Mouse (Mus musculus): Measurements from ENCODE around the gene Cobll1. TPM values are rescaled to one million over a fixed set of nuclear protein-coding genes. Genes with fewer than 3 reads are reported as not detected.

The Cobll1 gene
- total and polyA plus RNA-seq, 2 experiments: 10.0 to 13.6 TPM

- no peak for TF ChIP-seq CTCF (IDR thresholded peaks at IDR 0.05; ENCODE audit: low read depth, low read length)
- TF ChIP-seq POLR2A (IDR thresholded peaks at IDR 0.05; ENCODE audit: extremely low read depth, insufficient read depth, low read length): no peak
- Histone ChIP-seq H3K79me2 (ENCODE audit: control insufficient read depth, insufficient read depth, low read length) (peaks cover 36% of the 10 kb centered on the region), H3K27ac (replicated peaks; ENCODE audit: insufficient read depth, low read depth, low read length) (no peak overlapping the region), H3K27me3 (ENCODE audit: control insufficient read depth, insufficient read depth, low read length) (no peaks in the 10 kb centered on the region), H3K4me1 (ENCODE audit: control insufficient read depth, insufficient read depth, low read length) (peaks cover 31% of the 10 kb centered on the region), H3K4me3 (ENCODE audit: insufficient read depth, low read depth, low read length) (no peak overlapping the region), H3K36me3 (ENCODE audit: control insufficient read depth, insufficient read depth, low read length) (no peaks in the 10 kb centered on the region), H3K9ac (ENCODE audit: low read depth, low read length) (no peak overlapping the region)
- 91% methylated on average over 7 of the region's 7 CpGs for WGBS
- DNase-seq (ENCODE audit: extremely low read depth, low read depth, low spot score): no peak
Measured at GRCm38 (mm10) chr2:65228426-65228825, 10.8 kb downstream of the Cobll1 start.

- peaks cover 36% of the 10 kb centered on the region for H3K79me2 ChIP-seq (ENCODE audit: control insufficient read depth, insufficient read depth, low read length)
- H3K4me1 ChIP-seq (ENCODE audit: control insufficient read depth, insufficient read depth, low read length): peaks cover 33% of the 10 kb centered on the region
- H3K9ac ChIP-seq (ENCODE audit: low read depth, low read length): no peak overlapping the region
- no peak overlapping the region for H3K4me3 ChIP-seq (ENCODE audit: insufficient read depth, low read depth, low read length)
- TF ChIP-seq CTCF (IDR thresholded peaks at IDR 0.05; ENCODE audit: low read depth, low read length) (no peak), POLR2A (IDR thresholded peaks at IDR 0.05; ENCODE audit: extremely low read depth, insufficient read depth, low read length) (no peak)
- no peaks in the 10 kb centered on the region for H3K36me3 ChIP-seq (ENCODE audit: control insufficient read depth, insufficient read depth, low read length)
- no peak overlapping the region; the same call in 1 of the 2 replicates for H3K27ac ChIP-seq (replicated peaks; ENCODE audit: insufficient read depth, low read depth, low read length)
- DNase-seq (ENCODE audit: extremely low read depth, low read depth, low spot score): no peak
- 88% methylated on average over 2 of the region's 2 CpGs for WGBS
- H3K27me3 ChIP-seq (ENCODE audit: control insufficient read depth, insufficient read depth, low read length): no peaks in the 10 kb centered on the region
Measured at GRCm38 (mm10) chr2:65227898-65228290, 11.3 kb downstream of the Cobll1 start.

GRCm38 (mm10) chr2:65227154-65227897, 11.9 kb downstream of the Cobll1 start:
- Histone ChIP-seq H3K36me3 (ENCODE audit: control insufficient read depth, insufficient read depth, low read length) (no peaks in the 10 kb centered on the region), H3K27ac (replicated peaks; ENCODE audit: insufficient read depth, low read depth, low read length) (no peak overlapping the region; the same call in 1 of the 2 replicates), H3K4me1 (ENCODE audit: control insufficient read depth, insufficient read depth, low read length) (peaks cover 32% of the 10 kb centered on the region), H3K4me3 (ENCODE audit: insufficient read depth, low read depth, low read length) (no peak overlapping the region), H3K27me3 (ENCODE audit: control insufficient read depth, insufficient read depth, low read length) (no peaks in the 10 kb centered on the region), H3K9ac (ENCODE audit: low read depth, low read length) (no peak overlapping the region), H3K79me2 (ENCODE audit: control insufficient read depth, insufficient read depth, low read length) (peaks cover 39% of the 10 kb centered on the region)
- DNase-seq (ENCODE audit: extremely low read depth, low read depth, low spot score): peak; percentile 64
- no peak for TF ChIP-seq POLR2A (IDR thresholded peaks at IDR 0.05; ENCODE audit: extremely low read depth, insufficient read depth, low read length)
- TF ChIP-seq CTCF (IDR thresholded peaks at IDR 0.05; ENCODE audit: low read depth, low read length): no peak
- WGBS: 74% methylated on average over 6 of the region's 6 CpGs

GRCm38 (mm10) chr2:65226494-65226893, 12.7 kb downstream of the Cobll1 start:
- H3K9ac ChIP-seq (ENCODE audit: low read depth, low read length): no peak overlapping the region
- no peak overlapping the region for H3K4me3 ChIP-seq (ENCODE audit: insufficient read depth, low read depth, low read length)
- WGBS: 22% methylated on average over 4 of the region's 4 CpGs
- no peak for TF ChIP-seq POLR2A (IDR thresholded peaks at IDR 0.05; ENCODE audit: extremely low read depth, insufficient read depth, low read length)
- TF ChIP-seq CTCF (IDR thresholded peaks at IDR 0.05; ENCODE audit: low read depth, low read length): no peak
- no peaks in the 10 kb centered on the region for H3K27me3 ChIP-seq (ENCODE audit: control insufficient read depth, insufficient read depth, low read length)
- no peaks in the 10 kb centered on the region for H3K36me3 ChIP-seq (ENCODE audit: control insufficient read depth, insufficient read depth, low read length)
- DNase-seq (ENCODE audit: extremely low read depth, low read depth, low spot score): peak; percentile 77
- peak overlapping the region; percentile 84 for H3K27ac ChIP-seq (replicated peaks; ENCODE audit: insufficient read depth, low read depth, low read length)
- H3K79me2 ChIP-seq (ENCODE audit: control insufficient read depth, insufficient read depth, low read length): peaks cover 47% of the 10 kb centered on the region
- H3K4me1 ChIP-seq (ENCODE audit: control insufficient read depth, insufficient read depth, low read length): peaks cover 34% of the 10 kb centered on the region

GRCm38 (mm10) chr2:65223956-65224735, 15.1 kb downstream of the Cobll1 start:
- peaks cover 39% of the 10 kb centered on the region for H3K4me1 ChIP-seq (ENCODE audit: control insufficient read depth, insufficient read depth, low read length)
- 52% methylated on average over 12 of the region's 12 CpGs for WGBS
- H3K27ac ChIP-seq (replicated peaks; ENCODE audit: insufficient read depth, low read depth, low read length): no peak overlapping the region; the same call in 1 of the 2 replicates
- H3K27me3 ChIP-seq (ENCODE audit: control insufficient read depth, insufficient read depth, low read length): no peaks in the 10 kb centered on the region
- no peak overlapping the region for H3K4me3 ChIP-seq (ENCODE audit: insufficient read depth, low read depth, low read length)
- H3K36me3 ChIP-seq (ENCODE audit: control insufficient read depth, insufficient read depth, low read length): no peaks in the 10 kb centered on the region
- TF ChIP-seq CTCF (IDR thresholded peaks at IDR 0.05; ENCODE audit: low read depth, low read length) (no peak), POLR2A (IDR thresholded peaks at IDR 0.05; ENCODE audit: extremely low read depth, insufficient read depth, low read length) (no peak)
- DNase-seq (ENCODE audit: extremely low read depth, low read depth, low spot score): peak; percentile 49
- peaks cover 42% of the 10 kb centered on the region for H3K79me2 ChIP-seq (ENCODE audit: control insufficient read depth, insufficient read depth, low read length)
- H3K9ac ChIP-seq (ENCODE audit: low read depth, low read length): no peak overlapping the region

Data from liver, adult 2 months (tissue).